Mouse (Mus musculus): Measurements from ENCODE around the gene Gclc.
"Not testable (repeated sequence)": the region's sequence is repeated elsewhere in the genome, so short reads cannot be mapped to it uniquely, and the experiment has no call there.

Gene Gclc

DNA sequence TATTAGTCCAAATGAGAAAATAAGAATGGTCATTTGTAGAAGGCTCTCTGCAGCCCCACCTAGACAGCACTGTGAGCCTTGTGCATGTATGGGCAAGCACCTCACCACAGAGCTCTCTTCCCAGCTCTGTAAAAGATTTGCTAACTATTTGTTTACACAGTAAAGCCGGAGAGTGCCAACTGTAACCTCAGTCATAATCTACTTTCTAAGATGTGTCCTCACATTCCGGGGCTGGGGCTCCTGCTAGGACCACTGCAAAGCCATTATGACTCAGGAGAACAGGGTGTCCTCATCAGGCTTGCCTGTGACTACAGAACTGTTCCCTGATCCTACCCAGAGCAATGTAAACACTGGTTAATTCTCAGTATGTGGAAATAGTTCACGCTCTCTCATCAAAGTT, 9.5 kb upstream of the Gclc start:
- intact Hi-C loops (cut with DNase I) = no loop called here

- intact Hi-C loops (cut with DNase I) = no loop called here
Observed at GRCm38 (mm10) chr9:77746315-77746714, 8.0 kb upstream of the Gclc start.

DNA sequence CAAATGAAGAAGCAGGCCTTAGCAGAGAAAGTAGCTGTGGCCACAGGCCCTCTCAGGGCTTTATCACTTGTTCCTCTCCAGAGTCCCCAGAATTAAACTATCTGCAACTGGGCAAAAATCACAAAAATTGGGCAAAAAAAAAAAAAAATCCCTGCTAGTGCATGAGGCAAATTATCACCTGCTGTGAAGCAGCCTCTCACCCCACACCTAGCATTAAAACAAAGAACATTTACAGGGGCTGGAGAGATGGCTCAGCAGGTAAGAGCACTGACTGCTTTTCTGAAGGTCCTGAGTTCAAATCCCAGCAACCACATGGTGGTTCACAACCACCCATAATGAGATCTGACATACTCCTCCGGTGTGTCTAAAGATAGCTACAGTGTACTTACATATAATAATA, 6.0 kb upstream of the Gclc start:
- intact Hi-C loops (cut with DNase I) = not testable (repeated sequence)

- intact Hi-C loops (cut with DNase I) = loop anchor here (2.0 kb wide), 1 partner anchor 206 kb away; the partner anchor contains the start of gene Lrrc1
Observed at GRCm38 (mm10) chr9:77750133-77751060, 3.9 kb upstream of the Gclc start.

DNA sequence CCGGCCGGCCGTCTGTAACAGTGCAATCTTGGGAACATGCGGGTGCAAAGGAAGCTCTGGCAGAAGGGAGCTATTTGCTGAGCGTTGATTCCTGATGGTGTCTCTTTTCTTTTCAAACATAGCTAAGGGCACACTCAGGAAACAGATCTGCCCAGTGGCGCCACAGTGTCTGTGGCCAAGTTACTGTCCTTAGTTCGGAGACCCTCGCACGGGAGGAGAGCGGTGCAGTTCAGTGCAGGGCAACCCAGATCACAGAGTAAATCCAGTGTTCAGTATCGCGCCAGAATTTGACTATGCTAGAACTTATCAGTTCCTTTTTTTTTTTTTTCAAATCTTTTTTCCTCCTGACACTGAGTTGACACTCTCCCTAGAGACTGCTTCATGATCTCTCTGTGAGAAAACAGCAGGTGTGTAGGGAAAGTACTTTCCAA, 3.2 kb upstream of the Gclc start:
- intact Hi-C loops (cut with DNase I) = loop anchor here (2.0 kb wide), 1 partner anchor 206 kb away; the partner anchor contains the start of gene Lrrc1

DNA sequence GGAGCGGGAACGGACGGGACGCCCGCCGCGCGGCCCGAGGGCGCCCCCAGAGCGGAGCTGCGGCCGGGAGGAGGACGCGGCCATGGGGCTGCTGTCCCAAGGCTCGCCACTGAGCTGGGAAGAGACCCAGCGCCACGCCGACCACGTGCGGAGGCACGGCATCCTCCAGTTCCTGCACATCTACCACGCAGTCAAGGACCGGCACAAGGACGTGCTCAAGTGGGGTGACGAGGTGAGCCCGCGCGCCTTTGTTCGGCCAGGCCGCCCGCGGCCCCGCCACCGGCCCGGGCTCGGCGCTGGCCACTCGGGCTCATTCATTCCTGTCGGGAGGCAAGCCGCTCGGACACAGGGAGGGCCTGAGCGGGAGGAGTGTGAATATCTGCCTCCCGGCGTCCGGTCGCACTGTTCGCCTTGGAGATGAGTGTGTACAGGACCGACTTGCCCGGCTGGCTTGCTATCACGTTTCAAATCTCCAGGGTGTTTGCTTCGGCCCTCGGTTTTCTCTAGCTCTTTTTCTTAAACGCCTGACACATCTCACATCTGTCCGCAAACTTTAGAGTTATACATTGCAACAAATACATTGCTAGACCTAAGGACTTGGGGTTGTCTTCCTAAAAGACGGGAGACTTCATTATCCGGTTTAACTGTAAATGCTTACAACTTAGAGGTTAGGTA, 530 bp downstream of the Gclc start:
- intact Hi-C loops (cut with DNase I) = loop anchor here (5.0 kb wide), 1 partner anchor 98 kb away; no protein-coding TSS in a partner anchor

DNA sequence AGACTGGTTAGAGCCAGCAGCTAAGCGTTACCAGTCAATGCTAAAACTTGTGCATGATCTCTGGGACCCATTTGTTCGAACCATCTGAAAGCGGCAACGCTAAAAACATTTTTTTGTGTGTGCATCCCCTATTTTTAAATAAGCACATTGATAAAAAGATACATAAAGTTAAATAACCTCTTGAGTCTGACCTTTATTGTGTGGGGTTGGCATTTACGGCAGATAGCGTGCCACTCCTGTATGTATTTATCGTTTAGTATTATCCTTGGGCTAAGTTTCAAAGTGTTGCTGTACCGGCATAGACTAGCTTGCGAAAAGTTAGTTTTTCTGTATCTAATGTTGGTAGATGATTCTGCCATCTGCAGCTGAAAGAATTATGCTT, 1.1 kb downstream of the Gclc start:
- intact Hi-C loops (cut with DNase I) = loop anchor here (5.0 kb wide), 1 partner anchor 98 kb away; no protein-coding TSS in a partner anchor

DNA sequence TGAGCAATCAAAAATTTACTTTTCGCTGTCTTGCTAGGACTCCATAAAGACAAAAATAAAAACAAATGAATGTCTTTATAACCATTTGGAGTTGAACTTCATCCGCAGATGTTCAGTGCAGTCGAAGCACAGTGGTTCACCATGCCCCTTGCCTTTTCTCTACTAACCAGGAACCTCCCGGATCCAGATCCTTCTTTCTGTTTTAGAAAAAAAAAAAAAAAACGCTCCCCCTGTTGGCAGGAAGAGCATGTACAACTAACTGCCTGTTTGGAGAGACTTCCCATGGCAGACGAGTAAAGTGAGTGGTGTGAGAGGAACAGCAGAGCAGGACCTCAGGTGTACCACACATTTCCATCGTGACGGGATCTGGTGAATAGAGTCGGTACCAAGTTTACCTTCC, 1.7 kb downstream of the Gclc start:
- intact Hi-C loops (cut with DNase I) = loop anchor here (5.0 kb wide), 1 partner anchor 99 kb away; no protein-coding TSS in a partner anchor

DNA sequence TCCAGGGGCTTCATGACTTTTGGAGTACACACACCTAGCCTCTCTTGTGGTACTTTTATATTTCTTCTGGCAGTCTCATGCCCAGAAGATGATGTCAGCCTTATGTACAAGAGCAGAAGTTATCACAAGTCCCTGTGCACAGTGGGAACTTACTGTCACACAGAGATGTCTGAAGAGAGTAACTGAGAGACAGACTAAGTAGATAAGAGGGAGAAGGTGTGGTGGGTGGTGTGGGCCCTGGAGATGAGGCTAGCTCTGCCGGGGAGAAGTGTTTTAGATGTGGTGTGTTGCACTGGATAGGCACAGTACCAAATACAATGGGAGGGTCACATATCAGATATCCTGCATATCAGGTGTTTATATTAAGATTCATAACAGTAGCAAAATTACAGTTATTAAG, 3.0 kb downstream of the Gclc start:
- intact Hi-C loops (cut with DNase I) = loop anchor here (5.0 kb wide), 1 partner anchor 100 kb away; no protein-coding TSS in a partner anchor

- intact Hi-C loops (cut with DNase I) = loop anchor here (5.0 kb wide), 1 partner anchor 101 kb away; no protein-coding TSS in a partner anchor
Observed at GRCm38 (mm10) chr9:77758481-77758880, 4.1 kb downstream of the Gclc start.

DNA sequence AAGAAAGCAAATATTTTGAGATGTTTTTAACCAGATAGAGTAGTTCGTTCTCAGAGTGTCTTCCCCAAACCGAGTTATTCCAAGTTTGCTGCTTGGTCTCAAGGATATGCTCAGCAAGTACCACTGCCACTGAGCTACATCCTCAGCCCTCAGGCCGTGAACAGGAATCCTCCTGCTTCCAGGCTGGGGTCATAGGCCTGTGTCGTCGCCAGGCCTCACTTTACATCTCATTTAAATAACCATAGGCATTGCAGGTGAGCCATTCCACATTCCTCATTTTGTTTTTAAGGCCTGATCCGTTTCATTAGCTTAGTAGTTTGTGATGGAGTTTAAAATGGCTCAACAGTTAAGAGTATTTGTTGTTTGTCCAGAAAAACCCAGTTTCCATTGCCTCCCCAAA, 4.8 kb downstream of the Gclc start:
- intact Hi-C loops (cut with DNase I) = loop anchor here (5.0 kb wide), 1 partner anchor 102 kb away; no protein-coding TSS in a partner anchor

DNA sequence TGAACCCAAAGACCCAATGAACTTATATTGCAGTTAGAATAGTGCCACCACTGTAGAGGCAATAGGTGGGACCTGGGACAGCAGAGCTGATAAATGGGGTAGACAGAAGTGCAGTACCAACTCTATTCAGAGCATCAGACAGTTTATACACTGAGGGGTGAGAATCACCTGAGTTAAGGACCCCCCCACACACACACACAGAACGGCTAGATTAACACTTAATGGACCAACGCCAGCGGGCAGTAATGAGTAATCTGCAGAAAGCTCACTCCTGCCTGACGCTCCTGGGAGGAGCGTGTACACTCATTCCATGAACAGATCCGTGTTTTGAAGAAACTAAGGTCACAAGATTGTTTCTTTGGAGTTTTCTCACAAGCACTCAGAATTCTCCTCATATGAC, 5.4 kb downstream of the Gclc start:
- intact Hi-C loops (cut with DNase I) = loop anchor here (5.0 kb wide), 1 partner anchor 102 kb away; no protein-coding TSS in a partner anchor

GRCm38 (mm10) chr9:77766218-77766617, 11.9 kb downstream of the Gclc start:
- intact Hi-C loops (cut with DNase I) = no loop called here

- intact Hi-C loops (cut with DNase I) = no loop called here
Observed at GRCm38 (mm10) chr9:77766767-77767166, 12.4 kb downstream of the Gclc start.

DNA sequence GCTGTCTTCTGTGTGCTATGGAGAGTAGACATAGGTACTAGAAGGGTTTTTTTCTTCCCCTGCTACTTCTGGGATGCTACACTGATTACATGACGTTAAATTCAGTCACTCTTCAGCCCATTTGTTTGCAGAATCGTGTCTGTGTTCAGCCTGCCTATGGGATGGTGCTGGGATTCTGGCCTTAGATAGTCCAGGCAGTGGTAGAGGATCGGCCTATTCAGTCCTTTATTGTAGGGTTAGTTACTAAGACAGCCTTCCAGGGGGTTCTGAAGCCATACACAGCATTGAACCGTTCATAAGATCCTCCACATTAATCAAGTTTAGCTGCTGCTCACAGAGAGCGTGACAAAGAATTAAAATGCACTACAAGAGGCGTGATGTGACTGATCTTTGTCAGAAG, 16.6 kb downstream of the Gclc start:
- intact Hi-C loops (cut with DNase I) = no loop called here

- intact Hi-C loops (cut with DNase I) = no loop called here
Observed at GRCm38 (mm10) chr9:77771330-77771729, 17.0 kb downstream of the Gclc start.

DNA sequence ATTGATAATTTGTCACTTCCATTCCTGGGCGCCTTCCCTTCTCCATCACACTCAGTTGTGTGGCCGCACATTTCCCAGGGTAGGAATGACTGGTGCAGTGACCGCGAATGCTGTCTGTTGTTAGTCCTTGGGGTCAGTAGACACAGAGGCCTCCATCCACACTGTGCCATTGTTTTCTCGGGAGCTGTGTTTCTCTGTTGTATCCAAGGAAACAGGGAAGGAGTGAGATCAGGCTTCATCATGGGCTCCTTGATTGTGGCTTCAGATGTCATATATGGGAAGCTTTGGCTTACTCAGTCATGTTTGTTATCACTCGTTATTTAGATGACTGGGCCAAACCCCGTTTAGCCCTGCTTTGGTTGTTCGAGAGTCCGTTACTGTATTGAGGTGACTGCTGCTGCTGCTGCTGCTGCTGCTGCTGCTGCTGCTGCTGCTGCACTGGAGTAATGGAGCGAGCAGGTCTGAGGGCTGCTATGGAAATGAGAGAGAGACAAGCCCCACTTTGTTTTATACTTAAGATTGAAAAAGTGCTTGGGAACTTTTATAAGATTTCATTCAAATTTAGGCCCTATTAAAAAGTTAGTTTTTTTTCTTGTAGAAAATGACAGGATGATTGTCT, 17.5 kb downstream of the Gclc start:
- intact Hi-C loops (cut with DNase I) = no loop called here

- intact Hi-C loops (cut with DNase I) = loop anchor here (5.0 kb wide), 1 partner anchor 165 kb away; no protein-coding TSS in a partner anchor
Observed at GRCm38 (mm10) chr9:77776720-77777515, 22.6 kb downstream of the Gclc start.

DNA sequence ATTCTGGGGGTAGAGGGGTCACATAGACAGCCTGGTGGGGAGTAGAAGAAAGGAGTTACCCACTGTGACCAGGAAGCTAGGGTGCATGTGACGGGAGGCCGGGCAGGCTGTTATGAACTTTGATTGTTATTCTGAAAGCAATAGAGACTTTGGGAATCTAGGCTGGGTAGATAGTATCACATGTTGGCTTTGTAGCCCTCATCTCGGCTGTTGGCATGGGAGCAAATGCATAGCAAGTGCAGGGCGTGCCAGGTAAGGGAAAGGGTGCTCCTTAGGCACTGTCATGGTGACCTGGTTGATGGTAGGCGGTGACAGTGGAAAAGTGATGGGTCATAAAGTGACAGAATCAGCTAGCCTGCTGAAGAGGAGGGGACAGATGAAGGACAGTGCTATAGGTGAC, 23.3 kb downstream of the Gclc start:
- intact Hi-C loops (cut with DNase I) = loop anchor here (5.0 kb wide), 1 partner anchor 165 kb away; no protein-coding TSS in a partner anchor

- intact Hi-C loops (cut with DNase I) = loop anchor here (5.0 kb wide), 2 partner anchors 122 to 167 kb away; no protein-coding TSS in a partner anchor
Observed at GRCm38 (mm10) chr9:77779711-77780110, 25.4 kb downstream of the Gclc start.

All from adrenal gland (tissue).